Mouse (Mus musculus): Measurements from ENCODE around the gene Npy1r.

Gene Npy1r

DNA sequence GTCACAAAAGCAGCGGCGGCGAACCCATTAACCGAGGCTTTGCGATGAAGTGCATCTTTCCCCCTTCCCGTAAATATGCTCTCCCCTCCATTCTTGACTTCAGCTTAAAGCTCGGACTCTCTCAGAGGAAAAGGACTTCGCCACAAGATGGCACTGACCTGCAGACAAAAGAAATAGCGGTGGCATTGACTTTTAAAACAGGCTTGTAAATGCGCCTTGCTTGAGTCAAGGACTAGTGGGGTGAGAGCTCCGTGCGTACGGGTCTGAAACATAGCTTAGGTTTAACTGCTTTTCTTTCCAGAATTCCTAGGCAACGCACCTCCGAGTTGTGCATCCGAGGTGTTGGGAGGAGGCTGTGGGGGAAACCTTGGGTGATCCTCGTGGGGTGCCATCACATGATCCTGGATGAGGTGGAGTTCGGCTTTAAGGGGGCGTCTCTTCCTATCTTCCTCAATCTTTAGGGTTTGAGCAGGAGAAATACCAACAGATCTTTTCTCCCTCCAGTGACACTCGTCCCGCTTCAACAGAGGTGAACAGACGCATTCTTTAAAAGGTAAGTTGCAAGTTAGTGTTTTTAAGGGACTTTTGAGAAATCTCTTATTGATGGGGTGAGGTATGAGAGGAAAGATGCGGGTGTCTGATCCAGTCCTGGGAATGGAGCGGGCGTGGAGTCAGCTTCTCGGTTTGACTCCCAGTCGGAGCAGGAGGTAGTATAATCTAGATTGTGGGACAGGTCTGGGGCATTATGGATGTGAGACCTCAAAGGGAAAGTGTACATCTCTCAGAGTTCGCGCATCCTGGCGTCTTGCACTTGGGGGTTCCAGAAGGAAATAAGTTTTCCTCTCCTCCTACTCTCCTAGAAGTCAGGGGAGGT, at the start of gene Npy1r:
TSS of gene Npy1r (plus strand) at position 223 of the 874 bp plus-strand sequence.
- DNase-seq (ENCODE audit: low read depth, low spot score): peak; percentile 69

DNA sequence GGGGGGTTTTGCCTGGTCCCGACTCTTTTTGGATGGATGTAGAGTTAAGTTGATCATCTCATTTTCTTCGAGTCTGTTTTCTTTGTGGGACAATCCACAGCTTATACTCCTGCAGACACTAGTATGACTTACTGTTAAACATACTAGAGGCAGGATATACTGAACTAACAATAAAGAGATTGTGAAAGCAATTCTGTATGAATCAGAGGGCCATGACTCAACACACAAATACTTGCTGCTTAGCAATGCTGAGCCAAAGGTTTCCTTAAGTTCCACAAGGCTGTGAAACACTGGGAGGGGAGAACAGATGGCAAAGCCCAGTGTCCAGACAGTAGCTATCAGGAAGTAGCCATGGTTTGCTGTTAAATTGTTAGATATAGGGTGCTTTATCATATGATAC, 15.7 kb upstream of the Npy1r start:
- no peak for DNase-seq (ENCODE audit: low read depth, low spot score)

- DNase-seq (ENCODE audit: low read depth, low spot score): peak; percentile 34
These were observed 9.3 kb upstream of the Npy1r start, which contains the start of gene Npy5r for GRCm38 (mm10) chr8:66687511-66688329. Gene Npy5r, minus strand, starts transcription at chr8:66688128.

DNA sequence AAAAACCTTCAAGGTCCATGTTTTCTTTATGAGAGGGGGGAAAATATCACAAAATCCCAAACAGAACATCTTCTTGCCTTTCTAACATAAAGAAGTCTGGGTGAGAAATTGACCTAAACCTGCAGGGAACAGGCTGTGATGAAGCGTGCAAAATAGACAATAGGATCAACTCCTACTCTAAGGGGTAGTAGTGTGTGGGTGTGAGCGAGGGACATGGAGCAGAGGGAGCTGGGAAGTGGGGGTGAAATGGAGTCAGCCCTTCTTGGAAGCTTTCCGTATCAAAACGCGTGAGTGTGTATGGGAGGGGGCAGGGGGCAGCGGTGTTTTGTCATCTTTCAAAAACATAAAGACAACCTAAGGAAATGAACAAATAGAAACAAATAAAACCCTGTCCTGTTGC, 8.6 kb upstream of the Npy1r start:
- no peak for DNase-seq (ENCODE audit: low read depth, low spot score)

DNA sequence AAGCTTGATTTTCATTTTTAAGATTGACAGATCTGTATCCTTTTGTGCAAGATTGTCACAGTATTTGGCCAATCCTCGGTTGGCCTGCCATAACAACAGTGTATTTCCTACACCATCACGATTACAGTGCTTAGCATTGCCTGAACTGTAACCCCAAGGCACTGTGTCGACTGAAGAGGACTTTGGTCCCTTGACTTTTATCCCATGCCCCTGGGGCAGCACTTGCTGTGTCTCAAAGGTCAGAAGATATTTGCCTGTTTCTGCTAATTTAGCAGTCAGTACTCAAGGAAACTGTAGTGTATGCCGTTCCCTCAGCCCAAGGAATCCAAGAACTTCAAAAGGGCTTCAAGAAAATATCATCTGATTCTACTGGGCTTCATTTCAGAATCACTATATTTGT, 8.2 kb upstream of the Npy1r start:
- DNase-seq (ENCODE audit: low read depth, low spot score): no peak

- no peak for DNase-seq (ENCODE audit: low read depth, low spot score)
These were observed 6.6 kb upstream of the Npy1r start for GRCm38 (mm10) chr8:66690402-66690801.

DNA sequence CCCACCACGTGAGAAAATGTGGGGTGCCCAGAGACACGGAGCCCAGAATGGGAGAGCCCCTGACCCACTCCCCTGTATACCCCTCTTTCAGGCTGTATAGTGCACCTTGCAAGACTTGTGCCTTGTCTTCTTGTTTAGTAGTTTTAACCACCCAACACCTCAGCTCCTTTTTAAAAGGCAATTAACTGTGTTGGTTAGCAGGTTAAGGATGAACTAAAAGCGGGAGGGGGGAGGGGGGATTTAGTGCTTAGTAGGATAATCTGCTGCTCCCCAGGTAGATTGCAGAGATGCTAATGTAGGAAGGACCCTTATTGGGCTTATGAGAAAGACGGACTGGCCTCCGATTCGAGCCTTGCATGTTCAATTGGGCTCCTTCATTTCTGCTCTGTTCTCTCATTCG, 1.0 kb downstream of the Npy1r start:
- DNase-seq (ENCODE audit: low read depth, low spot score): no peak

DNA sequence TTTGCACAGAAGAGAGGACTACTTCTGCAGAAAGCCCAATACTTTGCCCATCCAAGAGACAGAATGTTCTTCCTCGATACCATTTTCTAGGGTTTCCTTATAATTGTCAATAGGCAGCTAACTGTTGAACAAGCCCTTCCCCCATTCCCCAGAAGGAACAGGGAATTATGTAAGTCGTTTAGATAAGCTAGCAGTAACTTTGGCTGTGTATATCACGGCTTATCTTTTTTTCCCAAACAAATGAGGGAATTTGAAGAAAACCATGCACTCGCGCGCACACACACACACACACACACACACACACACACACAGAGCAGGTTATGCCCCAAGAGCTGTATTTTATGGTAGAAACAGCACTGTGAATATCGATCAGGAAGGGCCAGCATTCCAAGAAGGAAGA, 1.8 kb downstream of the Npy1r start:
- no peak for DNase-seq (ENCODE audit: low read depth, low spot score)

GRCm38 (mm10) chr8:66714324-66714975, 17.5 kb downstream of the Npy1r start:
- no peak for DNase-seq (ENCODE audit: low read depth, low spot score)

GRCm38 (mm10) chr8:66722835-66723234, 25.8 kb downstream of the Npy1r start:
- no peak for DNase-seq (ENCODE audit: low read depth, low spot score)

DNA sequence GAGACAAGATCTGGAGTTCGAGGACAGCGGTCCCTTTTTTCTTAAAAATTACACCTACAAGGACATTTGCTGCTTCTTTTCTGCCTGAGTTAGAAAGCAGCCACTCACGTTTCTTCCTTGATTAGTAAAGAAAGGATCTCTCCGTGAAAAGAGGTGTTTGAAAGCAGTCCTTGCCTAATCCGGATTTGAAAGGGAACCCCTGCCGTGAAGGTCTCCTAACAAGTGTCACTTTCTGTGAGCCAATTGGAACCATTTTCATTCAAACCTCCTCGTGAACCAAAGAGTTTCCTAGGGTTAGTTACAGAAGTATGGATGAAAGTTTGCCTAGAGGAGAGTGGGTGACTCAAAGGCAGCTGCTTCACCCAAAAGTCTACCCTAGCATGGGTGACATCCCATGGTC, 32.5 kb downstream of the Npy1r start:
- no peak for DNase-seq (ENCODE audit: low read depth, low spot score)

- DNase-seq (ENCODE audit: low read depth, low spot score): no peak
These were observed 35.0 kb downstream of the Npy1r start for GRCm38 (mm10) chr8:66731957-66732356.

GRCm38 (mm10) chr8:66742359-66742758, 45.4 kb downstream of the Npy1r start:
- DNase-seq (ENCODE audit: low read depth, low spot score): no peak

DNA sequence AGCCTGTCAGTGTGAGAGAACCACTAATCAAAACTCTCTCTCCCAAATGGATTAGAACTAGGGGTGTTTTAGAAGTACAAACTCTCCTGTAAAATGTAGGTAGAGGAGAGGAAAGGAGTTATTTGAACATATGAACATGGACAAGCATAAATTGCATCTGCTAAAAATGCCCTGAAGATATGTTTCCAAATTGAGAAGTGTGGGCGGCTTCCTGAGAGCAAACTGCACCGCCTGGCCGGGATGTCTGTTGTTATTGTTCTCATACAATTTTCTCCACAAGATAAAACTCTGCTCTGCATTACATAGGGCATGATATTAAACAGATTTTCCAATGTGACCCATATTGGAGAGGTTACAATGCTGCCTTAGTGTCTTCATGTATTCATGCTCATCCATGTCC, 48.6 kb downstream of the Npy1r start:
- DNase-seq (ENCODE audit: low read depth, low spot score): no peak

DNA sequence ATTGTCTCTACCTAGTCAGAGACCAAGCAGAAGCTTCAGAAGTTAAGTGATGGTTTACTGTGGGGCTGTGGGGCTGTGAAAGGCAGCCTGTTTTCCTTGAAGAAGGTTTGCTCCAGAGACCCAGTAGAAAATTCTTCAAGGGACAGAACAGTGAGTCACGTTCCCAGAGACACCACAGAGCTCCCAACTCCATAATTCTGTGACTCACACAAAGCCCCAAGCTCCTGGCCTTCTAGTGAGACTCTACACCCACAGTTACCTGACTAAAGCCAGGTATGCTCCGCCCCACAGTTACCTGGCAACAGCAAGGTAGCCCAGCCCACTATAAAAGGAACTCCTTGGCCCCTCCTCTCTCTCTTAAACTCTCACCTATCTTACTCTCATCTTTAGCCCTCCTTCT, 54.6 kb downstream of the Npy1r start:
- no peak for DNase-seq (ENCODE audit: low read depth, low spot score)

DNA sequence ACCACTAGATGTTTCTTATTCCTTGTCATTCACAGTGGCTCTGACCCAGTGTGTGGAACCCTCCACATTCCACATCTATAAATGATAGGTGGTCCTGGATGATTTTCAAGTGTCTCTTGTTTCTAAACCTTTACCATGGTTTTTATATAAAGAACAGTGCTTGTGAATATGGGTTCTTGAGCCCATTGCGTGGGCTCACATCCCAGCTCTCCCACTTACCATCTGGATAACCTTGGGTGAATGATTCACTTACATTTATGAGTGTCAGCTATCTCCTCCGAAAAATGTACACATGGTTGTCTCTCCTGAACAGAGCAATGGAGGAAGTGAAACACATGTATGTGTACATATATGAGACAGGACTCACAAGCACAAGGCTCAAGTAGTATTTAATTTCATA, 59.2 kb downstream of the Npy1r start:
- DNase-seq (ENCODE audit: low read depth, low spot score): no peak
